ENCODE assay signal across 8 mouse cellular contexts in the genomic region with DNA sequence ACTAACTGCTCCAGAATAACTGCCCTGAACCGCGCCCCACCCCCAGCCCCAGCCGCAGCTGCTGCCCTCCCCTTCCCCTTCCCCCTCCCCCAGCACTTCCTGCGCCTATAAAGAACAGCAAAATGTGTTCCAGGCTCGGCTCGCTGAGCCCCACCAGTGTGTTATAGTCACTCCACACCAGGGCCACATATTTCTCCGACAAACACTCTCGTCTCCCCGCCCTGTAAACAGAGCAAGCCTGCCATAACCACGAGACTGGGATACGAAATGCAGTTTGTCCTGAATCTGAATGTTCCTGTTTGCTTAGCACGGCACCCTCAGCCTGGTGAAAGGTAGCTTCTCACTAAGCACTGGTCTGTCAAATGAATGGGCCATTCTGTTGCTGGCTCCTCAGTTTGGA. TPM values are rescaled to one million over a fixed set of nuclear protein-coding genes. Genes with fewer than 3 reads are reported as not detected.
DNase-seq lines count a peak whose midpoint lies in the region.

No protein-coding gene starts in this region.

- H3K27me3 ChIP-seq in heart, embryonic 10.5 days (ENCODE audit: insufficient read depth, poor library complexity, severe bottlenecking) = no peaks in the 10 kb centered on the region
- no peaks in the 10 kb centered on the region for H3K27me3 ChIP-seq in midbrain, embryonic 10.5 days (ENCODE audit: low read depth, poor library complexity, severe bottlenecking)

- WGBS in heart, embryonic 10.5 days = 4% methylated on average over 12 of the region's 12 CpGs
- 15% methylated on average over 12 of the region's 12 CpGs for WGBS in midbrain, embryonic 10.5 days

- no peaks in the 10 kb centered on the region for H3K9me3 ChIP-seq in heart, embryonic 10.5 days
- 0 out of 2 replicates have a peak, but pooled peaks cover 3% of the 10 kb centered on the region for H3K9me3 ChIP-seq in midbrain, embryonic 10.5 days (replicated peaks)

- peak overlapping the region; percentile 51 for H3K4me3 ChIP-seq in heart, embryonic 10.5 days
- H3K4me3 ChIP-seq in midbrain, embryonic 10.5 days = peak overlapping the region; percentile 42

- DNase-seq in frontal cortex, postnatal 36 days (ENCODE audit: low spot score in 2 of 2) = peak; percentile 29 to 49
- DNase-seq in frontal cortex, postnatal 25 days (ENCODE audit: low spot score in 2 of 2) = no peak
- DNase-seq in 416B (ENCODE audit: low read depth) = peak; percentile 39
- DNase-seq in brain, adult 2 months (ENCODE audit: low read depth, low spot score) = peak; percentile 76
- DNase-seq in heart, embryonic 10.5 days (ENCODE audit: low spot score) = no peak
- DNase-seq in kidney, postnatal 36 days = peak; percentile 23 to 60
- peak; percentile 47 for DNase-seq in midbrain, embryonic 10.5 days (ENCODE audit: low spot score)
- peak; percentile 82 for DNase-seq in thymus, postnatal 25 days

- no peaks in the 10 kb centered on the region for H3K36me3 ChIP-seq in heart, embryonic 10.5 days
- peaks cover 3% of the 10 kb centered on the region for H3K36me3 ChIP-seq in midbrain, embryonic 10.5 days

- peaks cover 27% of the 10 kb centered on the region for H3K4me1 ChIP-seq in heart, embryonic 10.5 days
- peaks cover 48% of the 10 kb centered on the region for H3K4me1 ChIP-seq in midbrain, embryonic 10.5 days

- peak overlapping the region; percentile 87 for H3K27ac ChIP-seq in heart, embryonic 10.5 days
- H3K27ac ChIP-seq in midbrain, embryonic 10.5 days (replicated peaks) = peak overlapping the region; percentile 86

RNA-seq across cellular contexts. Expression of a gene that starts 2.5 kb away (rescaled TPM):
- 0.22 and 0.24 TPM in 2 replicates for polyA plus RNA-seq in heart, embryonic 10.5 days (2016; fragmentation: Nextera tagmentation; extraction: Ambion mirVana)
- 1.3 TPM in 2 replicates for polyA plus RNA-seq in midbrain, embryonic 10.5 days (2016; fragmentation: Nextera tagmentation; extraction: Ambion mirVana)

RNA-seq across cellular contexts. Expression of a gene that starts 12.2 kb away (rescaled TPM):
- polyA plus RNA-seq in heart, embryonic 10.5 days (2016; fragmentation: Nextera tagmentation; extraction: Ambion mirVana) = 13.3 and 19.7 TPM in 2 replicates
- polyA plus RNA-seq in midbrain, embryonic 10.5 days (2016; fragmentation: Nextera tagmentation; extraction: Ambion mirVana) = 8.7 and 9.0 TPM in 2 replicates

RNA-seq across cellular contexts. Expression of a gene that starts 20.9 kb away (rescaled TPM):
- polyA plus RNA-seq in heart, embryonic 10.5 days (2016; fragmentation: Nextera tagmentation; extraction: Ambion mirVana) = 0.16 and 0.30 TPM in 2 replicates
- polyA plus RNA-seq in midbrain, embryonic 10.5 days (2016; fragmentation: Nextera tagmentation; extraction: Ambion mirVana) = 9.8 and 17.4 TPM in 2 replicates

RNA-seq across cellular contexts. Expression of a gene that starts 35.9 kb away (rescaled TPM):
- 1.7 and 2.2 TPM in 2 replicates for polyA plus RNA-seq in heart, embryonic 10.5 days (2016; fragmentation: Nextera tagmentation; extraction: Ambion mirVana)
- polyA plus RNA-seq in midbrain, embryonic 10.5 days (2016; fragmentation: Nextera tagmentation; extraction: Ambion mirVana) = 4.1 and 11.7 TPM in 2 replicates

RNA-seq across cellular contexts. Expression of a gene that starts 47.4 kb away (rescaled TPM):
- polyA plus RNA-seq in heart, embryonic 10.5 days (2016; fragmentation: Nextera tagmentation; extraction: Ambion mirVana) = 112 and 124 TPM in 2 replicates
- polyA plus RNA-seq in midbrain, embryonic 10.5 days (2016; fragmentation: Nextera tagmentation; extraction: Ambion mirVana) = 135 and 142 TPM in 2 replicates

Comparison
In these comparisons a context has a peak if more than half of its experiments do, and no peak if none do; other contexts are left out.
1. DNase-seq: peak in frontal cortex, postnatal 36 days (2 of 2), 416B (single experiment), brain, adult 2 months (single experiment), kidney, postnatal 36 days (2 of 2), midbrain, embryonic 10.5 days (single experiment) and thymus, postnatal 25 days (single experiment); none in frontal cortex, postnatal 25 days (0 of 2) and heart, embryonic 10.5 days (single experiment).